Mouse (Mus musculus): ENCODE measurements at regions not wholly inside any gene's neighbourhood (a gene's known extent, or its start where the extent isn't known, plus 50 kb on each side); places are given as distances from the start of the nearest gene placed in this dataset.

GRCm38 (mm10) chr5:64460891-64461290 is 304.8 kb downstream of the Tbc1d1 start:
- intact Hi-C loops (cut with DNase I): loop anchor here (5.0 kb wide), 1 partner anchor 64 kb away; no protein-coding TSS in a partner anchor

DNA sequence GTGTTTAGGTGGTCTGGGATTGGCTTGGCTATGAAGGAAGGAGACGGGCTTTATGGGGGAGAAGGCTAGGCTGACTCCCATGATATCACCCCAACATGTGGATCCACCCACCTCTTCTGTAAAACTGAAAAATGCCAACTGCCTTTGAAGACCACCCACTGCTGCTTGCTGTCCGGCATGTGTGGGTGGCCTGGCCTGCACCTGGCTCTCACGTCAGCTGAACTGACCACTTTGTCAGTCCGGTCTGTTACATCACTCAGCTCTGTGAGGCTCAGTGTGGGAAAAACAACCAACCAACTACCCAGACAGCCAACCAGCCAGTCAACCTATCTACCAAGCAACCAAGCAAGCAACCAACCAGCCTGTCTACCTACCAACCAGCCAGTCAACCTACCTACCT is 305.5 kb downstream of the Tbc1d1 start:
- no peak for DNase-seq
- intact Hi-C loops (cut with DNase I): loop anchor here (5.0 kb wide), 1 partner anchor 64 kb away; no protein-coding TSS in a partner anchor

More at GRCm38 (mm10) chr5:64460891-64461290, 304.8 kb downstream of the Tbc1d1 start:
- no peak for DNase-seq

DNA sequence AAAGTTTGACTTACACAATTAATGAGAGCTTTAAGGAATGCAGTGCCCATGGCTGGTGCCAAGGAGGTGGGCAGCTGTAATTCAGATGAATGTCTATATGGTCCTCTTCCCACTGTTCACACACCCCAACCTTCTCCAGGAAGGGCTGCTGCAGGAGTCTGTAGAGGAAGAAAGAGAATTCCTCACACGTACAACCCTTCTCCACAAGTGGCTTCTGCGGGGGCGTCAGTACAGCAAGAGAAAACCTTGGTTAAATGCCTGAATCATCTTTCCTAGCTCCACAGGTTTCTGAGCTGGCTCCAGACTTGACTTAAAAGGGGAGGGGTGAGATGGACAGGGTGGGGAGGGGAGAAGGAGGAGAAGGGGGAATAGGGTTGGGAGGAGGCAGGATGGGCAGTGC is 306.3 kb downstream of the Tbc1d1 start:
- DNase-seq: no peak
- intact Hi-C loops (cut with DNase I): loop anchor here (5.0 kb wide), 1 partner anchor 65 kb away; no protein-coding TSS in a partner anchor

GRCm38 (mm10) chr5:64463570-64463969 is 307.5 kb downstream of the Tbc1d1 start:
- DNase-seq: no peak
- intact Hi-C loops (cut with DNase I): loop anchor here (5.0 kb wide), 1 partner anchor 66 kb away; no protein-coding TSS in a partner anchor

- no peak for DNase-seq
- intact Hi-C loops (cut with DNase I): no loop called here
These were observed 310.2 kb downstream of the Tbc1d1 start for GRCm38 (mm10) chr5:64466320-64466719.

DNA sequence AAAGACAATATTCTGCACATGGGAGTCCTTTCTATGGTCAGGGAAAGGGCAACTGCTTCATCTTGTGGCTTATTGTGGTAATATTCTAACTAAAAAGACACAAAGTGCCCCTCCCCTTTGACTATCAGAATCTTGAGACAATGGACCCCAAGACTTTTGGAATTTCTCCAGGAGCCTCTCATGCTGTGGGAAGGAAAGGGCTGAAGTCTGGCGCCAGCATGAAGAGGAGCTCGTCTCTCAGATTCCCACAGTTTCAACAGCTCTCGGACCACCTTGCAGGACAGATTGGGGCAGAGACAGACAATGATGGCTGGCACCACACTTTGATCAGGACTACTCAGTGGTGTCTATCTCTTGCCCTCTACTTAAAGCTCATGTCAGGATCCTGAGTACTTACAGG is 311.8 kb downstream of the Tbc1d1 start:
- intact Hi-C loops (cut with DNase I): no loop called here
- DNase-seq: no peak

DNA sequence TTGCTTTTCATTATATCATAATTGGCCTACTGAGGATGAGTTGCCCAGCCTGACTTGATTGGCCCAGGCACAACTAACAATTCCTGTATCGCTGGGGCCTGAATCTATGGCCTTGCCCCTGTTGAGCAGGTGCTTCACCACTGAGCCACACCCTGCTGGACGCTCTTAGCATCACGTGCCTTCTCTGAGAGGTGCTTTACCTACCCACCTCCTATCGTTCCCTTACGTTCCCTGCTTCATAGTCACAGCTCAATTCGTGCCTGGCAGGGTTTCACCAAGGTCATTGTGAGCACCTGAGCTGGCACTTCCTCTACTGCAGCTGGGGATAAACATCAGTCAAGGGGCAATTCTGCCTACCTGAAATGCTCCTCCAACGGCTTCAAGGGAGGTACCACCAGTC is 312.2 kb downstream of the Tbc1d1 start:
- no peak for DNase-seq
- intact Hi-C loops (cut with DNase I): no loop called here

GRCm38 (mm10) chr5:64472008-64472407 is 315.9 kb downstream of the Tbc1d1 start:
- intact Hi-C loops (cut with DNase I): no loop called here
- DNase-seq: no peak

DNA sequence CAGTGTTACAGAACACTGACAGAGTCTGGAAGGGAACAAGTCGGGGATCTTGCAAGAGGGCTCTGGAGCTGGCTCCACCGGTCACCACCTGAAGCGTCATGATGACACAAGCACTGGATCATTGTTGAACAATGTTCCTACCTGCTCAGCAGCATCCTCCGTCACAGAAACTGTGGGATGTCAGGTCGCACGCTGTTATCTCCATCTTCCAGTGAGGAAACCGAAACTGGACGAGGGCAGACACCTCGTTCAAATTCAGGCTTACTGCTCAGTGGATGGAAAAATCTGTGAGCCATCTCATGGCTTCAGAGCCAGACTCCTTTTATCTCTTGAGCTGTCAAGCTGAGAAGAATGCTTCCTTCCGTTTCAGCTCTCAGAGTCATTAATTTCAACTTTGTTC is 316.3 kb downstream of the Tbc1d1 start:
- DNase-seq: no peak
- intact Hi-C loops (cut with DNase I): no loop called here

- DNase-seq: no peak
- intact Hi-C loops (cut with DNase I): no loop called here
These were observed 318.8 kb downstream of the Tbc1d1 start for GRCm38 (mm10) chr5:64474868-64475267.

DNA sequence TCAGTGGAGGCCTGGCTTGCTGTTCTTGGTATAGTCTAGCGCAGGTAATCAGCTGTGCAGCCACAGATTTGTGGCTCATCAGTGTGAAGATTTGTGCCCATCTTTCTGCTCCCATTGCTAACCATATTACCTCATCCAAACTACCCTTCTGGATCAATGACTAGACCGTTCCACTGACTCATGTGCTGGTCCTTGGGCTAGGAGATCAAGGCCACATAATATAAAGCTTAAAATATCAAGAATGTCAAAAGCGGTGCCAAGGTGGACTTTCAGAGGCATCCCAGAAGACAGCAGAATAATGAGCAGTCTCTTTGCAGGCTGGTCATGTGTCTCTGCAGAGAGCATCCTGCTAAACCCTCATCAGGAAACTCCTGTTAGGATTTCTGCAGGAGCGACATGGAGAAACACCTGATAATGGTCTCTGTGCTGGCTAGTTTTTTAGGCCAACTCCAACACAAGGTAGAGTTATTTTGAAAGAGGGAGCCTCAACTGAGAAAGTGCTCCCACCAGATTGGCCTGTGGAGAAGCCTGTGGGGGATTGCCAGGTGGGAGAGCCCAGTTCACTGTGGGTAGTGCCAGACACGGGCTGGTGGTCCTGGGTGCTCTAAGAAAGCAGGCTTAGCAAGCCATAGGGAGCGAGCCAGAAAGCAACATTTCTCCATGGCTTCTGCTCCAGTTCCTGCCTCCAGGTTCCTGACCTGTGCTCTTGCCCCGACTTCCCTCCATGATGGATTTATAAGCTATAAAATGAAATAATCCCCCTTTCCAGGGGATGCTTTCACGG is 319.8 kb downstream of the Tbc1d1 start:
- DNase-seq: no peak
- intact Hi-C loops (cut with DNase I): no loop called here

DNA sequence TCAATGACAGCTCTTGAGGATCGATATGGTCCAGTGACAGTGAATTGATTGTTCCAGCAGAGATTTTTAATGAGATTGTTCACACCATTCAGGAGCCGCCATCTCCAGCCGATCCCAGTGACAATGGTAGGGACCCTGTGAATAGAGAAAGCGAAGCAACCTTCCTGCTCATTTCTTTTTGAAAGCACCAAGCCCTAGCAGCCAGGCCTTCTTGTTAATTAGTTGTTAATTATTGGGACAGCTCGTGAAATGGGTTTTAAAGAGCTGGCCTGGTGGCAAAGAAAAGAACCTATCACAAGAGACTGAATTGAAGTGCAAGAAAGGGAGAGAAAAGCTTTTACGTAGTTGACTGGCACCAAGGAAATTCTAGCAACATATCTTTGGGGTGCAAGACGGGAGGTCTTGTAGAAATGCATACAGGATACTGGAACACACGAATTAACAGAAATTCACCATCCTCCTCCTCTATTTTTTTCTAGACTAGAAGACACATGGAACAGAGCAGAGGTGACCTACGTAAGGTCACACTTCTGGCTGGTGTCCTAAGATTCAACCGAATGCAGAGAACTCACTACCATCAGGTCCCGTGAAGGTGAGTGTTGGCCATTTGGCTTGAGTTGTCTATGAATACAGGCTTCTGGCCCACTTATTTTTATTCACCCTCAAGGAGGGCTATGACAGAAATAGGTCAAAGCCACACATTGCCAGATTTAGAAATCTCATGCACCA is 320.7 kb downstream of the Tbc1d1 start:
- intact Hi-C loops (cut with DNase I): no loop called here
- DNase-seq: no peak

DNA sequence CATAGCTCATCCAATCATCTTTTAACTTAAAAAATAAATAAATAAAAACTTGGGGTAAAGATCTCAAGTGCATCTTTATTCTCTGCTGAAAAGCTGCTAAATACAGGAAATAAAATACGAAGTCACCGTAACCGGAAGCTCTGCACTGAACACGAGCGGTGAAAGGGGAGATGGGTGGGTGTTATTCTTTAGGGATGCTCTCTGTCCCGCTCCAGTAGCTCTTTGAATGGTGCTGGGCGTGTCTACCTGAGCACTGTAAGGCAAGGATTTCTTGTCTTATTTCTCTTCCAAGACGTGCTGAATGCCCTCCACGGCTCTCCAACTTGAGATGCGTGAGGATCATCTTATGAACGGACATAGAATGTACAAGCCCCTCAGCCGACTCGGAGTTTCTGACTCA is 322.0 kb downstream of the Tbc1d1 start:
- no peak for DNase-seq
- intact Hi-C loops (cut with DNase I): no loop called here

DNA sequence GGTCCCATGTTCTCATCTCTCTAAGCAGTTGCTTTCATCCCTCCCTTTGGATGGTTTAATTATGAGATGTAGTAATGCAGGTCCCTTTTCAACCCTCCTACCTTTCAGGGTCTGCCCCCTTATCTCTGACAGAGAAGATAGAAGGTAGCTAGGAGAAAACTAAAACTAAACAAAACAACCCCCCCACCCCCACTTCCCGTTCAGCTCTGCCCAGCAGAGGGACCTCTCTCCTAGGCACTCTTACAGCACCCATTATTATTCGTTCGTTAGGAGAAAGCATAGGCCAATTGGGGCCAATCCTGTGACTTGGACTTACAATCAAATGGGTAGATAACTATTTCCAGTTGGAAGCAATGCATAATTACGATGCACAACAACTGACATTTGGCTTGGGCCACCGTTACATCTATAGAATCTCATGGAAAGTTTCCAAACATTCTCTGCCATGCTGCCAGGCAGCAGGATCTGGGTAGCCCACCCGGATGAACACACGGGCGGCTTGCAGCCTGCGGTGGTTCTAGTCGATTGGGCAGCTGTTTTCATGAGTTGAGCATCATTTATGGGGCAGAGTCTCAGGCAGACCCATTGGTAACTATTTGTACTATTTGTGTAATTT is 322.6 kb downstream of the Tbc1d1 start:
- DNase-seq: no peak
- intact Hi-C loops (cut with DNase I): no loop called here

- intact Hi-C loops (cut with DNase I): no loop called here
- no peak for DNase-seq
These were observed 323.2 kb downstream of the Tbc1d1 start for GRCm38 (mm10) chr5:64479315-64479714.

- intact Hi-C loops (cut with DNase I): loop anchor here (5.0 kb wide), 1 partner anchor 88 kb away; no protein-coding TSS in a partner anchor
- no peak for DNase-seq
These were observed 318.1 kb upstream of the Klf3 start for GRCm38 (mm10) chr5:64485043-64485442.

GRCm38 (mm10) chr5:64485856-64486255 is 317.3 kb upstream of the Klf3 start:
- intact Hi-C loops (cut with DNase I): loop anchor here (5.0 kb wide), 1 partner anchor 89 kb away; no protein-coding TSS in a partner anchor
- DNase-seq: no peak

GRCm38 (mm10) chr5:64486761-64487160 is 316.4 kb upstream of the Klf3 start:
- intact Hi-C loops (cut with DNase I): loop anchor here (5.0 kb wide), 1 partner anchor 89 kb away; no protein-coding TSS in a partner anchor
- no peak for DNase-seq

DNA sequence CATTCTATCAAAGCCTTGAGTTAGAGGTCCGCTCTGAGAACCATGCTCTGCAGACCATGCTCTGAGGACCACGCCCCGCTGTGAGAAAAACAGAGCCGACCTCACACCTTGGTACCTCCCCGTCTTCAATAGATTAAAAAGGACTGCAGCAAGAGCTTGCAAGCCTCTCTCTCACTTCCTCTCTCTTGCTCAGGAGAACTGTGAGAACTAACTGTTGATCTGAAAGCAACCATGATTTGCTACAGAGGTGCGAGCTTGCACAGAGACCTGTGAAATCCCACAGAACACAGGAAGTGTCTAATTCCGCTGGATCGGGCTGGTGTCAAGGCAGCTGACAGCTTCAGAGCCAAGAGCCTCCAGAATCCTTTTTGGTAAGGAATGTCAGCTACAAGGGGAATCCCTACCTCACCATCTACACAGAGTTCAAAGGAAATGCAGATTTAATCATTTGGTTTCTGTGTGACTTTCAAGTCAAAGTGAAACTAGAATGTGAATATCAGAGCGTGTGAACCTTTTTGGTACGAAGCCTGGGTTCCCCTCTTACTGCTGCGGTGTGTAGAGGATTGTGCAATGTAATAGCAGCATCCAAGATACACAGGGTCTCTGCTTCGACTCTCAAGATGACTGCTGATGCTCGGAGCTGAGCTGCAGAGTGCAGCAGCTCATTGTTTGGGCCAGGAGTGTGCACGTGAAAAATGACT is 315.3 kb upstream of the Klf3 start:
- intact Hi-C loops (cut with DNase I): loop anchor here (5.0 kb wide), 1 partner anchor 91 kb away; no protein-coding TSS in a partner anchor
- DNase-seq: no peak
